Comparison of ENCODE assay signal across 16 mouse cellular contexts in the genomic region with DNA sequence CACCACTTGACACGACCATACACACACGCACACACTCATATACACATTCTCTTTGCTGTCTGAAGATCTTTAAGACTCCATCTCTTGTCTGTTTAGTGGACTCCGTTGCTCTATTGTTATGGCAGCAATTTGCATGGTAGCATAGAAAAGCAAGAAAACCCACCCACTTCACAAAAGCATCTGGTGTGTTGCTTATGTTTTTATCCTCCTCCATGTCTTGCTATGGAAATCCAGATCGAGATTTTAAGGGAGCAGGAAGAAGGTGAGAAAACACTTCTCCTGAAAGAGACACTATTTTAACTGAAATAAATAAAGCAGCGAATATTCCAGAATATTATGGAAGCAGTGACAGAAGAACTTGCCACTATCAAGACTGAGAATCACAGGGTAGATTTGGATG.
"Had no signal": no experiment of that assay in that cellular context is flagged by ENCODE, and none has a peak within 500 bp of the region (broad histone marks: within the 10 kb centered on the region; RNA-seq: fewer than 3 reads in every experiment).

No protein-coding gene starts in this region.

- H3K9ac ChIP-seq: liver, embryonic 15.5 days; neural tube, embryonic 12.5 days had no signal

- H3K4me1 ChIP-seq: limb, embryonic 10.5 days; liver, embryonic 15.5 days; neural tube, embryonic 12.5 days had no signal

- H3K4me2 ChIP-seq: liver, embryonic 11.5 days; liver, embryonic 15.5 days; neural tube, embryonic 12.5 days had no signal

- H3K4me3 ChIP-seq: layer of hippocampus, adult 2 months; limb, embryonic 10.5 days; liver, embryonic 15.5 days; neural tube, embryonic 12.5 days had no signal

- ATAC-seq: lung, postnatal 0 days had no signal

- DNase-seq: kidney, adult 18-20 months; kidney, postnatal 10 days; kidney, postnatal 4 days; lung, adult 2 months; lung, postnatal 36 days; midbrain, embryonic 14.5 days; right cerebral cortex, postnatal 25 days; thymus, adult 18-20 months; thymus, postnatal 14 days had no signal

- H3K27ac ChIP-seq: layer of hippocampus, adult 2 months; limb, embryonic 10.5 days; liver, embryonic 15.5 days; neural tube, embryonic 12.5 days; stomach, postnatal 0 days had no signal

- H3K9me3 ChIP-seq: limb, embryonic 10.5 days; liver, embryonic 15.5 days; neural tube, embryonic 12.5 days had no signal

- H3K27me3 ChIP-seq: liver, embryonic 15.5 days; neural tube, embryonic 12.5 days had no signal

- H3K36me3 ChIP-seq: limb, embryonic 10.5 days; liver, embryonic 15.5 days; neural tube, embryonic 12.5 days had no signal
